ENCODE assay signal across 20 mouse cellular contexts in the genomic region with DNA sequence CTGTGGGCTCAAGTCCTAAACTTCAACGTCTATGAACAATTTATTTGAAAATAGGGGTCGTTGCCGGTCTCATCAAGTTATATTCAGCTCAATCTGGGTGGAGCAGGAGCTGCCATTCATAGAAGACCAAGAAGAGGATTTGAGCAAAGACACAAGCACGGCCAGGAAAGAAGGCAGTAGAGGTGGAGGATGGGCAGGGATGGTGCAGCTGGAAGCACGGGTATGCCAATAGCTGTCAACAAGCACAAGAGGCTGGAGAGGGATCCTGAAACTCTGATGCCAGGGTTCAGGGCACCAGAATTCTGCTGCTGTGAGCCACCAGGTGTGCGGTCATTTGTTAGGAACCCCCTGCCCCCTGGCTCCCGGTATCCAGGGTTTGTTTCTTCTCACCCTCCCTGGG.
"Had no signal": no experiment of that assay in that cellular context is flagged by ENCODE, and none has a peak within 500 bp of the region (broad histone marks: within the 10 kb centered on the region; RNA-seq: fewer than 3 reads in every experiment).

No protein-coding gene starts in this region.

- H3K4me3 ChIP-seq: heart, embryonic 10.5 days; heart, embryonic 12.5 days; hindbrain, embryonic 12.5 days; kidney, embryonic 15.5 days; left cerebral cortex, adult 2 months; limb, embryonic 13.5 days; limb, embryonic 15.5 days; liver, embryonic 12.5 days had no signal

- H3K27ac ChIP-seq: heart, embryonic 10.5 days; hindbrain, embryonic 12.5 days; hindbrain, embryonic 14.5 days; kidney, embryonic 15.5 days; kidney, postnatal 0 days; left cerebral cortex, adult 2 months; limb, embryonic 13.5 days; limb, embryonic 15.5 days; liver, embryonic 12.5 days; liver, embryonic 14.5 days had no signal

- DNase-seq: gastrocnemius, postnatal 36 days; kidney, adult 11 months; kidney, adult 2 months; kidney, adult 9 months; kidney, postnatal 14 days; kidney, postnatal 36 days; layer of hippocampus, adult 9-11 months; layer of hippocampus, postnatal 36 days; lung, adult 18-20 months had no signal
